Mouse (Mus musculus) embryo, embryonic 10.5 days (tissue): ENCODE measurements at regions not wholly inside any gene's neighbourhood (a gene's known extent, or its start where the extent isn't known, plus 50 kb on each side); places are given as distances from the start of the nearest gene placed in this dataset.

ENCODE experiments used
- DNase-seq: peaks from one replicate; pipeline ENCODE4 v3.0.0-alpha.2; 2015; ENCODE audit warnings: low spot score

GRCm38 (mm10) chr10:92079421-92079820, 642.8 kb downstream of the Nedd1 start:
- DNase-seq: peak; percentile 64

GRCm38 (mm10) chr10:92077291-92077690, 644.9 kb downstream of the Nedd1 start:
- no peak for DNase-seq

DNA sequence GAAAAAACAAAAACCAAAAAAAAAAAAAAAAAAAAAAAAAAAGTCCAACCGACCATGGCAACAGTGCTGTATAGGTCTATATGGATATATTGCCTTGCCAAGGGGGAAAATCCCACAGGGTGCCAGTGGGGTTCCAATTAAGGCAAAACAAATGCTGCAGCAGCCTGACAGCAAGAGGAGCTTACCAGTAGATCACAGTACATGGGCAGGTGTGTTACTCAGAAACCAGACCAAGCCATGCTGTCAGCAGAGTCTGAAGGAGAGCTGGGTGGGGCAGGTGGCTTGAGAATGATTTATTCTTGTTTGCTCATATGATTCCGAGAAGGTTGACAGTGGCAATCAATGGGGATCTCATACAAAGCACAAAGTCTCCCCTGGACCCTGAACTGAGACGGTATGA, 645.5 kb downstream of the Nedd1 start:
- no peak for DNase-seq

- DNase-seq: no peak
Measured at GRCm38 (mm10) chr10:92075469-92075868, 646.8 kb downstream of the Nedd1 start.

DNA sequence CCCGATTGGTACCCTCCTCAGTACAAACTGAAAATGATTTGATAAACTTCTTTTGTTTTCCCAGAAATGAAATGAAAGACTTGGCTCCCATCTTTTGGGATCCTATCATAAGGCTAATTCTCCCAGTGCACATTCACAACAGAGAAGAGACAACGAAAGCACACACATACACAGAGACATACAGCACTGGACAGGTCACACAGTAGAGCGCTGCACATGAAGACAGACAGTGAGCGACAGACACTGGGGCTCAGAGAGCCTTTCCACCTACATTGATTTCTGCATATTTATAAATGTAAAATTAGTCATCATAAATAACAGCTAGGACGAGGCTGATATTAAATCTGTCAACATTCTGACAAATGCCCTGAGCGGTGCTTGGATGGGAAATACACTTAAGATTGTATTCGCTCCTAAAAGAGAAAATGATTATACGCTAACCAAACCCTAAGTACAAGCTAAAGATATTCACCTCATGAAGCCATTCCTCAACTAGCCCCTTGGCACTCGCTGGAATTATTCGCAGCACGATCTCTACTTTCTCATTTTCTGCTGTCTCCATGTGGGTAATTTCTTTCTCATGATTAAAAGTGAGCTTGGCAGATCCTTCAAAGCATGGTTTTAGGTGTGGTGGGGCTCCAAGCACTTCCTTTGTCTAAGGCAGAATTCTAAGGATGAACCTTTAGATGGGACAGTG, 647.4 kb downstream of the Nedd1 start:
- no peak for DNase-seq

GRCm38 (mm10) chr10:92073873-92074390, 648.3 kb downstream of the Nedd1 start:
- peak; percentile 37 for DNase-seq

GRCm38 (mm10) chr10:92044783-92045182, 677.4 kb downstream of the Nedd1 start:
- no peak for DNase-seq

DNA sequence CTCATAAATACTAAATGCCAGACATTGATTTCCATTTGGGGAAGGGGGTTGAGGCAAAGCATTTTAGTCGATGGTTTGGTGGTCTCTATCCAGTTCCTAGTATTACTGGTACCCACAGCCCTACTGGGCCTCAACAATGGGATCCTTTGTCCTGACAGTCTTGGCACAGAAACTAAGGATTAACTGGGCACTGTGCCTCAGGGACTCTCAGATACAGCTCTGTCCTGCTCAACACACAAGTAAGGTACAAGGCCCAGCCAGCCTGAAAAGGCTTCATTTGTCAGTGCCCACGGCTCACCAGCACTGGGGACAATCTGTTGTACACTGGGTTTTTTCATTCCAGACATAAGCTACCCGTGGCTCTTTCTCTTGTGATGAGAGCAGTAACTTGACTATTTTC, 686.0 kb downstream of the Nedd1 start:
- no peak for DNase-seq

- no peak for DNase-seq
Measured at GRCm38 (mm10) chr10:92030221-92030620, 692.0 kb downstream of the Nedd1 start.

DNA sequence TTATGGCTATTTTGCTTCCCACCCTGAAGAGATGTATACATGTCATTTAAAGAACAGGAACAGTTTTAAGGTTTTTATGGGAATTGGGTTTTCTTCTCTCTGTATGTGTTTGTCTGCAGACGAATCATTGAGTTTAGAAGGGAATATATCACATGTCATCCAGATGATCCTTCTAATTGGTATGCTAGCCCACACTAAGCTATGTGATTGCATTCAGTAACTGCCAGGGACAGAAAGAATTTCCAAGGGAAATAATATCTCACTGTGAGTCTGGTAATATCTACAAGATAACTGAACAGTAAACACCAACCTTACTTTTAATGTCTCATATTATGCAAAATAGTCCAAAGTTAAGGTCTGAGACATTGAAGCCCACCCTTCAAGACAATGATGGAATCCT, 698.0 kb downstream of the Nedd1 start:
- no peak for DNase-seq

GRCm38 (mm10) chr10:92021036-92021435, 701.2 kb downstream of the Nedd1 start:
- DNase-seq: no peak

DNA sequence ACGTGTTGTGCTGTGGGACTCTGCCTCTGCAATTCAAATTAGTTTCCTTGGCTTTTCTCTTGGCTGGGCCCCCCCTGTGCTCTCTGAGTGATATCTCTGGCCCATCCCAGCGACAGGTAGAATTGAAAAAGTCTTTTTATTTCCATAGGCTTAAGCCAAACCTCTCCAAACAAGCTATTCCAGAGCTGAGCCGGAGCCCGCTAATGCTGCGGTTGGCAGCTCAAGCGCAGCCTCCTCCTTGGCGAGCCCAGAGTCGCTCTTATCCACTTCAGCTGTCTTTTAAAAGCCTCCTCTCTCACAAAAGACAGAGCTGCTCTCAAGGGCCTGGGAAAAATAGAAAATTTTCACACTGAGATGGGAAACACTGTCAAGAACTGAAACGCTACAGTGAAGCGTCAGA, 712.7 kb downstream of the Nedd1 start:
- peak; percentile 23 for DNase-seq

DNA sequence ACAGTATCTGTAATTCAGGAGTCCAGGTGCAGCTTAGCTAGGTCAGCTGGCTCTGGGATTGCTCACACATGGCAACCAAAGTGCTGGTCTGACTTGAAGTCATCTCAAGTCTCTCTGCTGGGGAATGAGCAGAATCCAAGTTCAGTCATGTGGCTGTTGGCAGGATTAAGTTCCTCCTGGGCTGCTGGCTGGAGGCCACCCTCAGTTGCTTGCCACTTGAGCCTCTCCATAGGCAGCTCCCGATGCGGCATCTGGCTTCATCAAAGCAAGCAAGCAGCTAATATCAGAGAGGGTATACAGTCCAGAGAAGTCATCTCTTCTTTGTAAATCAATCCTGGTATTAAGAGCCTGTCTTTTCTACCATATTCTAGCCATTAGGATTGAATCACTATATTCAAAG, 714.3 kb downstream of the Nedd1 start:
- DNase-seq: no peak

DNA sequence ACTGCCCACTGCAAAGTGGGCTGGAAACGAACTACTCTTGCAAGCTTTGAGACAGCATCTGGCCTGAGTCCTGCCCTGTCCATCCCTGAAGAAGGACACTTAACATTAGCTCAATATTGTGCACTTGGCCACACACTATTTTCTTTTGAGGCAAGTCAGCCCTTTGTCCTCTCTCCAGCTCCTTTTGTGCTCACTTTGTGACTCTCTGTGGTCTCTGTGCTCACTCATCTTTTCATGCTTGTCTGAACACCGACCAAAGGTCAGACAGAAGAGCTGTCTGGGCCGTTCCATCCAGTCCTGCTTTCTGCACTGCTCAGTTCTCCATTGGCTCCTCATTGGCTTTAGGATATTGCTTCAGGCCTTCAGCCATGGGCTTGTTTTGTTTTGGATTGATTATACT, 715.8 kb downstream of the Nedd1 start:
- peak; percentile 71 for DNase-seq

DNA sequence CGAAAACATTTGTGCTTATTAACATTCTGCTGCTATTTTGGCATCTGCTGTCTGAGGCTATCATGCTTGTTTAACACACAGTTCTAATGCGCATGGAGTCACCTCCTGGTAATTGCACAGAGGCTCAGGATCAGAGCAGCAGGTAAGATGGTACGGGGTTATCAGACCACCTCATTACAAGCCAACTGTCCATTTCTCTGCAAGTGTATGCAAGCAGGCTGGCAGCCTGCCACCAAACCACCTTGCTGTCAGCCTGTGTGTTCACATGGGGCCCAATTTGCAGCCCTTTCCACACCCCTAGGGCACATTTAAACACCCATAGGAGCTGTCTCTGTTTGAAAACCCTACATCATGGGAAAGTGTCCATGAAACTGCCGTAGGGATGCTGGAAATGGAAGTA, 731.2 kb downstream of the Nedd1 start:
- no peak for DNase-seq

DNA sequence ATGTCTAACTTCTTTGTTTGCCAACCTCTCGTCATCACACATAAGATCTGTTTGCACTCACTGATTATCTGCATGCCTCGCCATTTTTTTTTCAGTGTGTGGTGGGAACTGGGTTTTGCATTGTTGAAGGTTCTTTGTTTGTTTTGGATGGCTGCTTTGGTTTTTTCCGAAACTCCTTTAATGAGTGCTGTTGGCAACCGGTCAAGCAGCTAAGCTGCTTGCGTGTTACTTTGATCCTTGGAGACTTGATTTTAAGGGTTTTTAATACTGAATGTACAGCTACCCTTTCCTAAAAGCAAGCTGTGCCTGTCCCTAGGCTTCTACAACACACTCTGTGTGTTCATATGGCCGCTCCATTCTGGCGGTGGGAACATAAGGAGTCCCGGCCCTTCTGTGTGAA, 733.9 kb downstream of the Nedd1 start:
- no peak for DNase-seq

DNA sequence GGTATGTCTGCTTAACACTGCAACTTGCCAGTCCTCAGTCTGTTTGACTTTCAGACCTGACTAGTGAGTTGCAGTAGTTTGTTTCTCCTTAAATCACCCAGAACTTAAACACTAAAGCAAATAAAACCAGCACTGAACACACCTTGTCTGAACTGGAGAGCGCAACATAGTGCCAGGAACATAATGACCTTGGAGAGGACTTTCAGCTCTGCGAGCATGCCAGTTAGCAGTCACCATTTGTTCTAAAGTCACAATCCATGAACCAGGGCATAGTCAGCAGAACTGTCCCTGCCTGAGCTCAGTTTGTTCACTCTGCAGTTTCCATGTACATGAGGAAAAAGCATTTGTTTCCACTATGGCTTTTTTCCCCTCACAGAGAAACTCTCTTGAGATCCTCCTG, 742.4 kb downstream of the Nedd1 start:
- DNase-seq: no peak

GRCm38 (mm10) chr10:91971951-91972350, 750.3 kb downstream of the Nedd1 start:
- no peak for DNase-seq

GRCm38 (mm10) chr10:91967570-91968310, 754.5 kb downstream of the Nedd1 start:
- DNase-seq: no peak

DNA sequence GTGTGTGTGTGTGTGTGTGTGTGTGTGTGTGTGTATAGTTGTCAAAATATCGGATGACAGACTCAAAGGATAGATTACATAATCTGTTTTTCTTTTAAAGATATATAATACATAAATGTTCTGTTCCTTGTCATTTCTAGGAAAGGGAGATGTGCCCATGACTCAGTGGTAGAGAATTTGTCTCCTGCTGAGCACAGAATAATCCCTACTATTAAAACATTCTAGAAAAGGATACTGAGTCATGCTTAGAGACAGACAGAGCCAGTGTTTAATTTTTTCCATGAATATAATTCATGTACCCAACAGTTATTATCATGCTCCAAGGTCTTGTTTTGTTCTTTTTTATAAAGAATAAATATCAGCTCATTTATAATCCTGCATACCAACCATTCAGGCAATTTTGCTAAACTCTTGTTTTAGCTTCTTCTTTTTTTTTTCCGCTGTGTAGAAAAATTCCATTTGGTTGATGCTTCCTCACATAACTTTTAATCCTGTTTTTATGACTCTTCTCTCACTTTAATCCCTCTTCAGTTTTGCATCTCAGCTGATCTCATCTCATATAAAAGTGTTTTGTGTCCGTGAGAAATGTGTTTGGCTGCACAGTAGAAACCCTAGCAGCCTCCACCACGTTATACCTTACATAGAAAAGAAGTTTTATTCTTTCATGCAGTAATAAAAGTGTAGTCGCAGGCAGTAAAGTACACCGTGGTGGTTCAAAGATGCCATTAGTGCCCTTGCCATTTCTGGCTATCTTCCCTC, 762.3 kb downstream of the Nedd1 start:
- no peak for DNase-seq

DNA sequence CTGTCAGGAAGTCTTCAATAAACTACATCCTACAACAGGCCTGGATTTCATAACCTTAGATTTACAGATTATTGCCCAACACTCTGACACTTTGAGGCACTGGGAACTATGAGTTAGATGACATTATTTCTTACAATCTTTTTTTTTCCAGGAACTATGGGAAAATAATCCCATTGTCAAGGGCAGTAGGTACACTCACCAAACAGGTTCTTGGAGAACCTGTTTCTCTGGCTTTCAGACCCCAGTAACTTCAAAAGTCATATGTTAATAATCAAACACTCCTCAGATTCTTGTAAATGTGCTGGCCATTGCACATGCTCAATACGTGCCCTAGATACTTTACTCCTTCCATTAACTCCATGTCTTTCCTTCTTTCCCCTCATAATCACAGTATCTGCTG, 769.1 kb downstream of the Nedd1 start:
- DNase-seq: no peak

GRCm38 (mm10) chr10:91923626-91924025, 742.5 kb upstream of the Tmpo start:
- no peak for DNase-seq

- DNase-seq: no peak
Measured at GRCm38 (mm10) chr10:91889864-91890263, 708.7 kb upstream of the Tmpo start.
